Mouse (Mus musculus) right cerebral cortex, postnatal 4 days (tissue): ENCODE results near the gene 4921536K21Rik.

ENCODE experiments used
- DNase-seq: peaks from one replicate; pipeline ENCODE4 v3.0.0-alpha.2; 2022

4921536K21Rik gene

DNA sequence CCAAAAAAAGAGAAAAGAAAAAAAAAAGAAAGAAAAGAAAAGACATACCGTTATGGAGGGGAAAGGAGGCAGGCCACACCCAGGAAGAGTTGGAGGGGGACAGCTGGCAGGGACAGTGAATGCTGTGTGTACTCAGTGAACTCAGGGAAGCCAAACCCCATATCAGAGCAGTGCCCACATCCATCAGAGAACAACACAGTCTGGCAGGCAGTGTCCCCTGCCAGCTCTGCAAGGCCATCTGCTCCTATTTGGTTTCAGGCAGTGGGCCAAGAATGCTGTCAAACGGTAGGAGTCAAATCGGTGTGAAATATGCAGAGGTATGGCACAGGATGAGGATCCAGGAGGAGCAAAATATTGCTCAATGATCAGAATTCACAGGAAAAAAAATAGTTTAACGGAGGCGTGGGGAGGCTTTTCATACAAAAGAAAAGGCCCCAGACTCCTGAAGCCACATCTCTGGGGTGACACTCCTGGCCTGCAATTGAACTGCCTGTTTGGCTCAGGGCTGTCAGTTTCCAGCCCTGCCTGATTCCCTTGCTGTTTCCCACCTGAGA lies 41.3 kb downstream of the 4921536K21Rik start:
- peak; percentile 25 for DNase-seq

DNA sequence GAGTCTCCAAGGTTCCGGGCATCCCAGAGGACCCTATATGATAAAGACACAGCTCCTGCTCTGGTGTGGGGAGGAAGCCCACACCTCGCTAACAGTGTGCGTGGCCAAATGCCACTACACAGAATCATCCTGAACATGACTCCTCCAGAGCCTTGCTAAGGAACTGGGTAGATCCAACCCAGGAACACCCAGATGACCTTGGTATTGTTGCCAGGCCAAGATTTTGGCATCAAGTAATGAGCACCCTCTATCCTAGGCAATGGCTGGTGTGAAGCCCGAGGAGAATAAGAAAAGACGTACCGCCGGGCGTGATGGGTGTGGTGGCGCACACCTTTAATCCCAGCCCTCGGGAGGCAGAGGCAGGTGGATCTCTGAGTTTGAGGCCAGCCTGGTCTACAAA lies 41.9 kb downstream of the 4921536K21Rik start:
- DNase-seq: no peak

DNA sequence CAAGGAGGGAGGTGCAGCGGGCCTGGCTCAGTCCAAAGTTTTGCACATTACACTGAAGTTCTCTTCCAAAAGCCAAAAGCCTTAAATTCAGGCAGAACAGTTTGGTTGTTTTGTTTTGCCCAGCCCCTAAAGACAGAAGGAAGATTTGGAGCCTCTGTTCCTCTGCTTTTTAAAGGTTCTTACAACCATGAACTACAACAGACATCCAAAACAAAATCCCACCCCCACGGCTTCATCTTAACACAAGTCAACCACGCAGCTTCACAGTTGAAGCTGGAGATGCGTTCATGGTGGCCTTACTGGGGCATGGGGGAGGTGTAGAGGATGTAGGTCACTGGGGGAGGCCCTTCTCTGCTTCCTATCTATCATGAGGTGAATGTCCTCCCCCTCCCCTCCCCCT lies 43.0 kb downstream of the 4921536K21Rik start:
- no peak for DNase-seq

DNA sequence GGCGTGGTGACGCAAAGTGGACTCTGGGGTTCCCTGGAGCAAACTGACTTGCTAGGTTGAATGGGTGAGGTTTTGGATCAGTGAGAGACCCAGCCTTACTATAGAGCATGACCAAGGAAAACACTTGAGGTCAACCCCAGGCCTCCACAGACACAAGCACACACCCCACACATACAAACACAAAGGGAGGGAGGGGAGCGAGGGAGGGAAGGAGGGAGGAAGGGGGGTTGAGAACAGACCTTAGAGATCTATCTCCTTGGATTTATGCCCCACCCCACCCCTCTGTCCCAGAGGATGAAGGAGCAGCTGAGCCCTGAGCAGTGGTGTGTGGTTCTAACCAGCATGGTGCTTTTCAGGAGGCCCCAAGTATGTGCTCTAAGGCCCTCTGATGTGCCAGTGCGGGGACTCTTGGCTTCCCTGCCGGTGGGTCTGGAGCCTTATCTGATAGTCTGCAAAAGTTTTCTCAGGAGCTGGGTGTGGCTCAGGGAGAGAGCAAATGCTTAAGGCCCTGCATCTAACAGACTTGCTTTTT lies 44.1 kb downstream of the 4921536K21Rik start:
- no peak for DNase-seq

DNA sequence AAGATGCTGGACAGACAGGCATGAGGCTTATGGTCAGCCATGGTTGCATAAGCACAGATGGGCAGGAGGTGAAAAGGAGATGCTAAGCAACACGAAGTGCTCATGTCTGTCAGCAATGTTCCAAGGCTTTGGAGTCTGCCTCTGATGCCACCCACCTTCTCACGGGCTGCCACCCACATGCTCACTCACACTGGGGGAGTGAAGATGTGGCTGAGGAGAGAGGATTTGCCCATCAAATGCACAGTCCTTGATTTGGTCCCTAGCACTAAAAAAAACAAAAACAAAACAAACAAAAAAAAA lies 44.6 kb downstream of the 4921536K21Rik start:
- no peak for DNase-seq

DNA sequence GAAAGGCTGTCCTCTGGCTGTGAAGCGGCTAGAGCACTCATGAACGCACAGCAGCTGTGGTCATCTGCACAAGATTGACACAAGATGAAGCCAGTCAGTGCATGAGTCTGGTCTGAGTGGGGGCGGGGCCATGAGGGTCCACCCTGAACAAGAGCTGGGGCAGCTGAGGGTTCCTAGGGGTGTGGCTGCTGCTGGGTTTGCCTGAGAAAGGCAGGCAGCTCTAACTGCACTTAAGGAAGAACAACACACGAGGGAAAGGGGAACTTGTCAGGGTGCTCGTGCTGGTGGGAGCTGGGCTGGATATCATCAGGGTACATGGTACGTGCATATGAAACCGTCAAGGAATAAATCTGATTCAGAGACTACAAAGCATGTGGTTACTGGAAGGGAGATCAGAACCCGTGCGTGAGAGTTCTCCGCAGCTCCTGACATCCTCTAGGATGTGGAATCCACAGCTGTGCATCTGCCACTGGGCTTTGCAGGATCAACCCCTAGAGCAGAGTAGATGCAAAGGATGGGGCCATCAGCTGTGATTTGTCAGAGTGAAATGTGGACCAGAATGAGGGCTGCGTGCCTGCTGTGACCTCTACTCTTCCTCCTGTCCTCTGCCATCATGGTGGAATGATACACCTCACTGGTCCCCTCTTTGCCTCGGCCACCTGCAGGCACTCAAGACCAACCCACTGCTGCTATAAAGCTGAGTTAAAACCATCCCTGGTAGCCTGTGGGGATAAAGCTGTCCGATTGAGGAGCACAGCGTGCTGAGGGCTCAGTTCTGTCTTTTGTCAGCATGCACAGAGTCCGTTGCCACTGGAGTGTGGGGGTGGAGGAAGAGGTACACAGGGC lies 45.2 kb downstream of the 4921536K21Rik start:
- DNase-seq: no peak

DNA sequence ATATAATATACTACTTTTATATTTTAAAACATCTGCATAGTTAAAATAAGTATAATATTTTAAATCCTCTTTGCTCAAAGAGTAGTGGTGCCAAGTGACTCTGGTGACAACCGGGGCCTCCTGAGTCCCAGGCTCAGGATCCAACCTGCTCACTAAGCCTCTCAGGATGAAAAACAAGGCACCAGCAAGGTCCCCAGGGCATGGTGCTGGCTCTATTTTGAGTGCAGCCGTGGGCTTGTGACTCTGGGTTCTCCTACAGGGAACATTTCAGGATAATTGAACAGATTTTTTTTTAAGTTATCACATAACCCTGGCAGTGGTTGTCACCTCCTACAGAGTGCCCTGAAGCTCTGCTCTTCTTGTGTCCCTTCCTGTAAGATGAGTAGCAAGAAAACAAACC lies 48.5 kb downstream of the 4921536K21Rik start:
- no peak for DNase-seq

DNA sequence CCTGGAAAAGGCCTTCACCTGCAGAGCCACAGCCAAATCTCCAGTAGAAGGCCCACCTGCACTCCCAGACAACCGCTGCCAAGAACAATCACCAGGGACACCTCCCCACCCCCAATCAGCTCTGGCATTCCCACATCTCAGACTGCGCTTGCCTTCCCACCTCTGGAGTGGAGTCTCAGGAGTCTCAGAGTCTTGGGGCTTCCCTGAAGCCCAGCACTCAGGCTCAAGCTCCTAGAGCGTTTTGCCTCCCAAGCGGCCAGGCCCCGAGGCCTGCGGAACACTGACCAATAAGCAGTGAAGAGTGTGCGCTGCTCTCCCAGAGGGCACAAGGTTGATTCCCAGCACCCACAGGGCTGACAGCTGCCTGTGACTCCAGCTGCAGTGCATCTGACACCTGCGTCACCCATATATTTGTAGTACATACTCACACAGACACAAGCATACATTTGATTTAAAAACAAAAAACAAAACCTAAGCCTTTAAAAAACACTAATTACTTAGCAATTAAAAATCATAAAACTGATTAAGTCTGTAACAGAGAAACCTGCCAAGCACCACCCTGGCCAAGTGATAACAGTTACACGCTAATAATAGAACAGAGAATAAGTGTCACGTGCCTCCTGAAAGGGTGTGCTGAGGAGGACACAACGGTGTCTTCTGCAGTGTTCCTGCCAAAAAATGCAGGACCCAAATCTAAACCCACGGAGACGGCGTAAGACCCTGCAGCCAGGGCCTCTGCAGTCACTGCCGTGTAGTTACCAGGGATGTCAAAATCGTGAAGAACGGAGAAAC lies 50.8 kb downstream of the 4921536K21Rik start:
- DNase-seq: no peak
